Comparison of ENCODE assay signal across 8 mouse cellular contexts in the genomic region with DNA sequence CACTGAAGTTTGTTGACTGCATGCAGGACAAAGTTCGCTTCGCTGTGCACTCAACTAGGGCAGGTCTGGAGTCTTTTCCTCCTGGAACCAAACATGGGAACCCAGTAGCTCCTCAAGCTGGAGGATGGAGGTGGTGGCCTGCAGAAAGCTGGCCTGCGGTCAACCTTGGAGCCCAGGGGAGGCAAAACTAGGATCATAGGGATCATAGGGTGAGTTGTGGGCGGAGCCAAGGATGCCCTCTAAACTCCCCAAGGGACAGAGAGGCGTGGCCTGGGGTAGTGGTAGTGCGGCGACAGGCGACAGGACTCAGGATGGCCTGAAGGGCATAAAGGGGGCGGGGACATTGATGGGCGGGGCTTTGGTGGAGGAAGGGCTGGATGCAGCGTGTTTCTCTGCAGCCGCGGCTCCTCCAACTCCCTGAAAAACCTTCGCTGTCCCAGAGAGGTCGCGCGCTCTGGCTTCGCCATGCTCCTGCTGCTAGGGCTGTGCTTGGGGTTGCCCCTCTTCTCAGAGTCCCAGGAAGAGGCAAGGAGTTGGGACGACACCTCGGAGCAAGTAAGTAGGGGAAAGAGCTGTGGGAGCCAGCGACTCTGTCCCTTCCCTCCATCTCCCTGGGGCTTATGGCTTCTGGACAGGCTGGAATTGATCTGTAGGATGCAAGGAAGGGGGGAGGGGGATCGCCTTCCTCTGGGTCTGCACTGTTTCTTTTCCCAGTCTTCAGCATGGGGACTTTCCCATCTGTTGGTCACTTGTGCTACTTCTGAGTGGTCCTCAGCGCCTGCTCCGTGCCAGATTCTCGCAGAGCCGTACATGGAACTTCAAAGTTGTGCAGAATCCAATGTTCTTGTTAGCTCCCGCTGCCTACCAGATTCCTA. TPM values are rescaled to one million over a fixed set of nuclear protein-coding genes. Genes with fewer than 3 reads are reported as not detected.
DNase-seq lines count a peak whose midpoint lies in the region; ATAC-seq lines count a peak whose summit lies in the region.

Itih5 (plus strand) TSS at position 371 of the 875 bp plus-strand sequence.

- peaks cover 5% of the 10 kb centered on the region; the same call in 1 of the 2 replicates for H3K4me1 ChIP-seq in heart, embryonic 11.5 days (ENCODE audit: control insufficient read depth, insufficient read depth, low read length)
- peaks cover 7% of the 10 kb centered on the region; the same call in 1 of the 2 replicates for H3K4me1 ChIP-seq in kidney, embryonic 14.5 days (ENCODE audit: control insufficient read depth, insufficient read depth, low read length)
- peaks cover 21% of the 10 kb centered on the region for H3K4me1 ChIP-seq in liver, embryonic 15.5 days (replicated peaks)
- H3K4me1 ChIP-seq in neural tube, embryonic 12.5 days: peaks cover 12% of the 10 kb centered on the region

- H3K4me3 ChIP-seq in heart, embryonic 11.5 days (ENCODE audit: low read depth, low read length): peak within 1 kb of the TSS; percentile 56
- H3K4me3 ChIP-seq in kidney, embryonic 14.5 days (ENCODE audit: low read length): peak within 1 kb of the TSS; percentile 50
- H3K4me3 ChIP-seq in liver, embryonic 15.5 days (replicated peaks): peak within 1 kb of the TSS; percentile 54
- H3K4me3 ChIP-seq in neural tube, embryonic 12.5 days: peak within 1 kb of the TSS; percentile 40

- peak; percentile 88 for ATAC-seq in heart, embryonic 11.5 days (replicated peaks; ENCODE audit: insufficient number of reproducible peaks, low FRiP score, low TSS enrichment)
- ATAC-seq in kidney, embryonic 14.5 days (ENCODE audit: low FRiP score, low TSS enrichment): peak; percentile 94
- peak; percentile 75 for ATAC-seq in liver, embryonic 15.5 days (ENCODE audit: insufficient read depth)
- peak; percentile 90 for ATAC-seq in neural tube, embryonic 12.5 days (ENCODE audit: low FRiP score, low read depth)

- no peaks in the 10 kb centered on the region for H3K27me3 ChIP-seq in heart, embryonic 11.5 days (ENCODE audit: control insufficient read depth, insufficient read depth, low read length)
- H3K27me3 ChIP-seq in kidney, embryonic 14.5 days (ENCODE audit: control insufficient read depth, insufficient read depth, low read length): no peaks in the 10 kb centered on the region
- H3K27me3 ChIP-seq in liver, embryonic 15.5 days: no peaks in the 10 kb centered on the region
- 0 out of 2 replicates have a peak, but pooled peaks cover 3% of the 10 kb centered on the region for H3K27me3 ChIP-seq in neural tube, embryonic 12.5 days (replicated peaks)

- peak within 1 kb of the TSS; percentile 59; the same call in 1 of the 2 replicates for H3K9ac ChIP-seq in heart, embryonic 11.5 days (ENCODE audit: low read depth, low read length)
- peak within 1 kb of the TSS; percentile 52; the same call in 1 of the 2 replicates for H3K9ac ChIP-seq in kidney, embryonic 14.5 days (ENCODE audit: low read depth, low read length)
- peak within 1 kb of the TSS; percentile 20; the same call in 1 of the 2 replicates for H3K9ac ChIP-seq in liver, embryonic 15.5 days
- H3K9ac ChIP-seq in neural tube, embryonic 12.5 days: peak within 1 kb of the TSS; percentile 40; the same call in 1 of the 2 replicates

- peak within 1 kb of the TSS; percentile 96 for H3K4me2 ChIP-seq in heart, embryonic 11.5 days
- peak within 1 kb of the TSS; percentile 94 for H3K4me2 ChIP-seq in kidney, embryonic 14.5 days (replicated peaks; ENCODE audit: low read depth, low read length)
- H3K4me2 ChIP-seq in liver, embryonic 15.5 days: peak within 1 kb of the TSS; percentile 72
- peak within 1 kb of the TSS; percentile 93 for H3K4me2 ChIP-seq in neural tube, embryonic 12.5 days (replicated peaks)

- no peaks in the 10 kb centered on the region for H3K9me3 ChIP-seq in heart, embryonic 11.5 days (replicated peaks; ENCODE audit: control insufficient read depth, low read length)
- no peaks in the 10 kb centered on the region for H3K9me3 ChIP-seq in kidney, embryonic 14.5 days (ENCODE audit: control insufficient read depth, low read length)
- H3K9me3 ChIP-seq in liver, embryonic 15.5 days (replicated peaks): no peaks in the 10 kb centered on the region
- H3K9me3 ChIP-seq in neural tube, embryonic 12.5 days: no peaks in the 10 kb centered on the region

- WGBS in heart, embryonic 11.5 days (ENCODE audit: insufficient replicate concordance): 6% methylated on average over 27 of the region's 27 CpGs
- WGBS in kidney, embryonic 14.5 days: 7% methylated on average over 27 of the region's 27 CpGs
- 4% methylated on average over 27 of the region's 27 CpGs for WGBS in liver, embryonic 15.5 days (ENCODE audit: insufficient replicate concordance)
- WGBS in neural tube, embryonic 12.5 days: 6% methylated on average over 27 of the region's 27 CpGs

- no peak for DNase-seq in layer of hippocampus, adult 8-10 months (ENCODE audit: low spot score in 2 of 2)
- DNase-seq in layer of hippocampus, adult 9-11 months: no peak
- peak; percentile 86 for DNase-seq in embryo, embryonic 9.5 days (ENCODE audit: extremely low spot score)
- DNase-seq in thymus, postnatal 14 days: peak; percentile 51

- H3K27ac ChIP-seq in heart, embryonic 11.5 days (ENCODE audit: low read depth, low read length): no peak within 1 kb of the TSS
- H3K27ac ChIP-seq in kidney, embryonic 14.5 days (ENCODE audit: low read depth, low read length): no peak within 1 kb of the TSS
- H3K27ac ChIP-seq in liver, embryonic 15.5 days (replicated peaks): 0 out of 2 replicates have a peak within 1 kb of the TSS, but pooled peaks have one; percentile 29
- H3K27ac ChIP-seq in neural tube, embryonic 12.5 days: no peak within 1 kb of the TSS

- no peaks in the 10 kb centered on the region for H3K36me3 ChIP-seq in heart, embryonic 11.5 days (ENCODE audit: control insufficient read depth, insufficient read depth, low read length)
- H3K36me3 ChIP-seq in kidney, embryonic 14.5 days (ENCODE audit: control insufficient read depth, insufficient read depth, low read length): no peaks in the 10 kb centered on the region
- H3K36me3 ChIP-seq in liver, embryonic 15.5 days (replicated peaks): no peaks in the 10 kb centered on the region
- no peaks in the 10 kb centered on the region for H3K36me3 ChIP-seq in neural tube, embryonic 12.5 days

RNA-seq across cellular contexts. Expression of gene Itih5, which starts in this region (rescaled TPM):
- total RNA-seq in layer of hippocampus, adult 8-10 months (2022): 10 to 100 TPM; 12.7 to 14.1 (median 13.4) TPM
- polyA plus RNA-seq in heart, embryonic 11.5 days (2014; fragmentation: Nextera tagmentation; extraction: Ambion mirVana): 2.7 and 3.8 TPM in 2 replicates
- 2.5 and 3.9 TPM in 2 replicates for polyA plus RNA-seq in kidney, embryonic 14.5 days (2014; fragmentation: Nextera tagmentation; extraction: Ambion mirVana)
- 3.8 and 3.9 TPM in 2 replicates for polyA plus RNA-seq in liver, embryonic 15.5 days (2015; fragmentation: Nextera tagmentation; extraction: Ambion mirVana)
- 7.9 and 8.1 TPM in 2 replicates for polyA plus RNA-seq in neural tube, embryonic 12.5 days (2016; fragmentation: Nextera tagmentation; extraction: Ambion mirVana)

Comparison
In these comparisons a context has a peak if more than half of its experiments do, and no peak if none do; other contexts are left out.
1. DNase-seq: peak in embryo, embryonic 9.5 days (single experiment) and thymus, postnatal 14 days (single experiment); none in layer of hippocampus, adult 8-10 months (0 of 2) and layer of hippocampus, adult 9-11 months (single experiment).
2. Peak in every context shown above with its lines, with median percentiles within 50 percentile points of each other: ATAC-seq, H3K4me2 ChIP-seq, H3K4me3 ChIP-seq and H3K9ac ChIP-seq.